In genomic region chr5:36043154-36043553, GRCm38 (mm10) we compare ENCODE assay signal across 21 mouse cellular contexts.
"Had no signal": no experiment of that assay in that cellular context is flagged by ENCODE, and none has a peak within 500 bp of the region (broad histone marks: within the 10 kb centered on the region; RNA-seq: fewer than 3 reads in every experiment).

No protein-coding gene starts in this region.

- H3K36me3 ChIP-seq: lung, embryonic 15.5 days; midbrain, embryonic 12.5 days; neural tube, embryonic 13.5 days; neural tube, embryonic 15.5 days had no signal

- H3K4me3 ChIP-seq: lung, embryonic 15.5 days; megakaryocyte, embryonic 14.5 days; midbrain, embryonic 12.5 days; neural tube, embryonic 13.5 days; neural tube, embryonic 15.5 days had no signal

- H3K4me2 ChIP-seq: lung, embryonic 15.5 days; midbrain, embryonic 12.5 days; neural tube, embryonic 13.5 days; neural tube, embryonic 15.5 days had no signal

- DNase-seq: liver, postnatal 0 days; lung, adult 2 months; lung, postnatal 14 days; lung, postnatal 36 days; midbrain, embryonic 14.5 days; retina, postnatal 1 day; right cerebral cortex, adult 18-20 months; right cerebral cortex, postnatal 25 days; right cerebral cortex, postnatal 4 days; spleen, adult 18-20 months; thymus, adult 18-20 months; thymus, postnatal 25 days; thymus, postnatal 4 days had no signal

- ATAC-seq: liver, postnatal 0 days; lung, postnatal 0 days; midbrain, embryonic 16.5 days had no signal

- H3K9ac ChIP-seq: liver, postnatal 0 days; lung, embryonic 15.5 days; midbrain, embryonic 12.5 days; neural tube, embryonic 13.5 days; neural tube, embryonic 15.5 days had no signal

- H3K27ac ChIP-seq: lung, embryonic 15.5 days; macrophage; midbrain, embryonic 12.5 days; neural tube, embryonic 13.5 days; neural tube, embryonic 15.5 days had no signal

- H3K27me3 ChIP-seq: lung, embryonic 15.5 days; midbrain, embryonic 12.5 days; neural tube, embryonic 13.5 days; neural tube, embryonic 15.5 days had no signal

- H3K9me3 ChIP-seq: lung, embryonic 15.5 days; megakaryocyte, embryonic 14.5 days; midbrain, embryonic 12.5 days; neural tube, embryonic 13.5 days; neural tube, embryonic 15.5 days had no signal
